Mouse (Mus musculus) right cerebral cortex, postnatal 10 days (tissue): ENCODE data around the gene Tcp11.

Experiments
- DNase-seq, 2 experiments: peaks; one replicate each; pipeline ENCODE4 v3.0.0; 2021; ENCODE audit warnings: low spot score in 2 of 2

Tcp11 gene

DNA sequence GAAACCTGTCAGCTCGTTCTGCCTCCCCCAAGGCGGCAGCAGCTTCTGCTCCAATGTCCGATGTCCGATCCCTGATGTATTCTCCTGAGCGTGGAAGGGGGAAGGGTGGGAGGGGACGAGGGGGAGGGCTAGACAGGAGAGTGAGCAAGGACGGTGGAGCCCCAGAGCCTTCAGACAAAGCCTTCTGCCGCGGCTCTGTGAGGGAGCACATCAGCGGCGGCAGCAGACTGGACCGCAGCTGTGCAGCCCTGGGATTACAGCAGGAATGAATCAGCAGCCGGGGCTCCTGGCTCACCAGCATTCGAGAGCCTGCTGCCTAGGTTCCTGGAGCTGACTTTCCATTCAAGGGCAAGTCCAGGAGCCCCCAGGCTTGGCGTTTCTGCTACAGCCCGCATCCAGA lies 39.8 kb downstream of the Tcp11 start:
- DNase-seq, result peak in 1 of 2 experiments; percentile 50

DNA sequence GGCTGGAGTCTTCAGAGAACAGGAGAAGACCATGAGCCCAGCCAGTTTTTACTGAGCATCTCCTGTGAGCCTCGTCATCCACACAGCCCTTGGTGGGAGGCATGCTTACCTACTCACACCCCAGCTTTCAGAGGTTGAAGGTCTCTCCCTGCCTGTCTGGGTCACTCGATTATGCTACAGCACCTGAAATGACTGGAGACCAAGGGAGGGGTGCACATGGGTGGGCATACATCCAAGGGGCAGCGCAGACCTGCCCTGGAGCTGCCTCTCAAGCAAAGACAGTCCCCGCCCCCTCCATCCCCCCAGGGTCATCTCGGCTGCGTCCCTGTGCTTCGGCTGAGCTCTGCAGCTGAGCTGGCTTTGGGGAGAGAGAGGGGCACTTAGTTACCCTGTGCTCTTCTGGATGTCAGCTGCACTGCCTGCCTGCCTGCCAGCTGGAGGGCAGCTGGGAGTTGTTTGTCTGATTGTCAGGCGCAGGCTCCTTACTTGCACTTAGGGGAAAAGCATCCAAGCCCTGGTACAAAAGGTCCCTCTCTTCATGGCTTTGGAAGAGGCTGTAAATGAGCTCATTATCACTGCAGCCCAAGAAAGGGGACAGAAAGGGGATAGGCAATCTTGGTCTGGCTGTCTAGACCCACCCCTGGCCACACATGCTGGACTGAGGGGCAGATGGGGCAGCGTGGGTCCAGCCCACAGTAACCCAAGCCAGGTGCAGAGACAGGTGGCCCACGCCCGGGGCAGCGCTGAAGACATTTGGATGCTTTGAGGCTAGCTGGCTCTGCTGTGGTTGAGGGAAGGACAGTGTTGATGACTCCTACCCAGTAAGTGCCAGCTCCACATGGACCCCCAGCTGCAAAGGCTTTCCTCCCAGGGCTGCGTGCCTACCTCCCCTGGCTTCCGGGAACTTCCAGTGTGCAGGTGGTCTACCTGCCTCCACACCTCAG lies 43.4 kb downstream of the Tcp11 start:
- DNase-seq, result peak; percentile 80 to 85

DNA sequence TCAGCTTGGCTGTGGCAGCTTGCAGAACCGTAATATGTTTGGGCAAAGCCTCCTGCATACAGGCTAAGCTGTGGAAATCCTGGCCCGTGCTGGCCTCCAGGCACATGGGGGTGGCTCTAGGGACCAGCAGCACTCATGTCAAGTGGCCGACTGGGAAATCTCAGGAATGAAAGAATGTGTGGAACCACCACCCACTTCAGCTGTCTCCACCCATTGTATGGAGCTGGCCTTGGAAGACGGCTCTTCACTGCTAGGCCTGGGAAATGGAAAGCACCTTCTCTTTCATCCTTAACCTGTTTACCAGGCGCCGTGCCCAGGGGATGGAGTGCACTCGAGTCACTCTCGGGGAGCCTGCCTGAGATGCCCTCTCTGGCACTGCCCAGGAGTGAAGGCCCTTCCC lies 45.5 kb downstream of the Tcp11 start:
- DNase-seq, result no peak

DNA sequence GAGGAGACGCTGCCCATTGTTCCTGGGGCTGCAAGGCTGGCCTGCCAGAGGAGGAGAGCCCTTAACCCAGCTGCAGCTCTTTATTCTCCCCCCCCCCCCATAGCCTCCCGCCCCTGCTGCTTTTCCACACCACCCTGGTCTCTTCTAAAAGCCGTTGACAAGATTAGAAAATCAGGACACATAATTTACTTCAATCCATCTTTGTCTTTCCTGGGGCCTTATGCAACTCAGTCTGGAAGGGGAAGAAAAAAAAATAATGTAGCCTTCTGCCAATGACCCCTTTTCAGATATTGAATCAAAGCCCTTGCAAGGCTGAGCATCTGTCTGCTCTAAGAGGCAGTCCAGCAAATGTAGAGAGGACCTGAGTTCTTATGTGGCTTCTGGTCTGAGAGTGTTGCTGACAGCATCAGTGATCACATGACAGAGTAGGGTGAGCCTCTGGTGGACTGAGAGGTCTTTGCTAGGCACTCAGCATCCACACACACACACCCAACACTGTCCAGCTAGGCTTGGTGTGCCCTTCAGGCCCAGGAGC lies 47.3 kb downstream of the Tcp11 start:
- no peak for DNase-seq

DNA sequence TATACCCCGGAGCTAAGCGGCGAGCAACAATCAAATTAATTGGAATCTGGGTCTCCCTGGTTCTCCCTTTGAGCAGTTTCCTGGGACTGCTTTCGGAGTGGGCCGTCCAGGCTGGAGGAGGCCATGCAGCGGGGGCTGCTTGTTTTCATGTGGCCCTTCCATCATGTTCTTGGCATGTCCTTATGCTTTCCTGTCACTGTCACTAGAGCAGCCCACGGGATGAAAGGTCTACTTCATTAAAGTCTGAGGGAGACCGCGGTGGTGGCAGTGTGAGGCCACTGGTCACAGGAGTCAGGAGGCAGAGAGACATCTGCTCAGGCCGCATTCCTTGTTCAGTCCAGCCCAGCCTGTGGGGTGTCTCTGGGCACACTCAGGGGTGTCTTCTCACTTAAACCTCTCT lies 48.2 kb downstream of the Tcp11 start:
- no peak for DNase-seq

DNA sequence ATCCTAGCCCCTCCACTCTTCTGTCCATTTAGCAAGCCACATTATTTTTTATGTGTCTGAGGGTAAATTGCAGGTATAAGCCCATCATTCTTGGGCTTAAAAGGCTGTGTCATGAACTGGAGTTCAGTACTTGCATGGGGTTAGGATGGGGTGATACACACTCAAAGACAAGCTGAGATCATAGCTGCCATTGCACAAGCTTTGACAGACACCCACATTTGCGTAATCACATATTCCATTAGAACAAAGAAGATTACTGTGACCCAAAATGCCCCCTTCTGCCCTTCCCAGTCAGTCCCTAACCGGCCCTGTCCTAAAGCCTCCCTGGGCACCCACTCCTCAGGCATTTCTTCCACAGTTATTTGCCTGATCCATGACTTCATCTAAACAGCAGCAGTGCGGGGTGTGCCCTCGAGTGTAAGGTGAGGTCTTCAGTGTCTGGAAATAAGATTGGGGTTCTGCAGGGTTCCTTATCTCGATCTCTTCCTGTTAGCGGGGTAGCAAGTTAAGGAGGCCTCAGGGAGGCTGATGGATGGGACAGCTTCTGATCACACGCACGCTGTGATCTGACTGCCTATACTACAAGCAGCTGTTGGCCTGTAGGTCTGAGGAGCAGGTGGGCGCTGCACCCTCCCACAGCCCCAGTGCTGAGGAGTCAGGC lies 49.0 kb downstream of the Tcp11 start:
- no peak for DNase-seq

DNA sequence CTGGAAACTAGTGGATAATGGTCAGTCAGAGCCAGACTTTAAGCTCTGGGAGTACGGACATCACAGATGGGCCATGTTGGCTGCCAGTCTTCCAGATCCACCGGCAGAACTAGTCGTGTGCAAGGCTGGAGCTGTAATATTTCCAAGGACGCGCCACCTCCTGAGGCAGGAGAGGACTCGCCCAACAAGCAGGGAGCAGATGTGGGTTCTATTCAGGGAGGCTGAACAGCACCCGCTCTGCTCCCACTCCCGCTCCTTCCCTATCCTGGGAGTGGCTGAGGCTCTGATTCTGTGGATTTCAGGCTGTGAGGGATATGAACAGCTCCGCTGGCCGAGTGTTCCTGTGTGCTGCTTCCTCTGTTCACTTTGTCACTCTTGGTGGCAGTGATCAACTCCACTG lies 50.0 kb downstream of the Tcp11 start:
- DNase-seq, result peak; percentile 62 to 74

DNA sequence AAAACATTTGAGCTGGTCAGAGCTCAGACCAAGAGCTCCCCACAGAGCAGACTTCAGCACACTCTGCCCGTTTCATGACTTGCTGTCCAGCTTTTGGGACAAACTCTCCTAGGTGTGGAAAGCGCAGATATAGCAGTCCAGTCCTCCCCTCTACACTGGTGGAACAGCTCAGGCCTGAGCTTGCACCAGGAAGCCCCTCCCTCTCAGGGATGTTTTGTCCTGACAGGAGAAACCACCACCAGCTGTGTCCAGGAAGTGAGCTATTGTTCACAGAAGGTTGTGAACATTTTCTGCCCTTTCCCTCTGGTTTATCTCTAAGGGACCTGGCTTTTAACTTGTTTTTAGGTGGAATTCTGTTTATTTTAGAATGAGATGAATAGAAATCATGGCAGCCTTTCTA lies 51.1 kb downstream of the Tcp11 start:
- no peak for DNase-seq

DNA sequence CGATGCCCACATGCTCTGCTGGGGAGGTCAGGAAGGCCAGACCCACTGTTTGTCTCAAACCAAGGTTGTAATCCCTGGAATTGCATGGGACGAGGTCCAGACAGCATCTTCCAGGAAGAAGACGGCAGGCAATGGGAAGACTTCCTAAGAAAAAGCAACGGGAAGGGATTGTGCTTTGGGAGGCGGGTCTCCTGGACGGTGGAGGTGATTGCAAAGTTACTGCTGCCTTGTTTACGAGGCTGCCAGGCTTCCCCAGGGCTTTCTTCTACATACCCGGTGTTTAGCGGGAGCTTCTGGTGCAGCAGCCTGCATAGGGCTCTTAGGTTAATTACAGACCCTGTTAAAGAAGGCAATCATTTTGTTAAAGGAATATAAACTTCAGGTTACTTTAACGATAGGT lies 52.2 kb downstream of the Tcp11 start:
- no peak for DNase-seq

DNA sequence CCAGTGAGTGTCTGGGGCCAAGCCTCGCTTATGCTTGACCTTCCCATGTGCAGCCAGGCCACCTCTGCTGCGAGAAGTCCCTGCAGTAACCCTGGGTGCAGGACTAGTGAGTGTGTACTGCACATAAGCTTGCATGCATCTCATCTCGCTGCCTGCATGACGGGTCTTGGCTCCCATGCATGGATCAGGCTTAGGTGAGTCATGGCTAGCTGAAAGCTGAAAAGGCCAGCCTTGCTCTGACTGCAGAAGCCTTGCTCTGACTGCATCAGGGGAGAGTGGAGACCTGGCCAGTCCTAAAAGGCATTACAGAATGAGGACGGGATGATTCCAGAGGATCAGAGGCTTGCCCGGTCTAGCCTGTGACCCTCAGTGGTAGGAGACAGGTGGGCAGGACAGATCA lies 53.2 kb downstream of the Tcp11 start:
- DNase-seq, result no peak

DNA sequence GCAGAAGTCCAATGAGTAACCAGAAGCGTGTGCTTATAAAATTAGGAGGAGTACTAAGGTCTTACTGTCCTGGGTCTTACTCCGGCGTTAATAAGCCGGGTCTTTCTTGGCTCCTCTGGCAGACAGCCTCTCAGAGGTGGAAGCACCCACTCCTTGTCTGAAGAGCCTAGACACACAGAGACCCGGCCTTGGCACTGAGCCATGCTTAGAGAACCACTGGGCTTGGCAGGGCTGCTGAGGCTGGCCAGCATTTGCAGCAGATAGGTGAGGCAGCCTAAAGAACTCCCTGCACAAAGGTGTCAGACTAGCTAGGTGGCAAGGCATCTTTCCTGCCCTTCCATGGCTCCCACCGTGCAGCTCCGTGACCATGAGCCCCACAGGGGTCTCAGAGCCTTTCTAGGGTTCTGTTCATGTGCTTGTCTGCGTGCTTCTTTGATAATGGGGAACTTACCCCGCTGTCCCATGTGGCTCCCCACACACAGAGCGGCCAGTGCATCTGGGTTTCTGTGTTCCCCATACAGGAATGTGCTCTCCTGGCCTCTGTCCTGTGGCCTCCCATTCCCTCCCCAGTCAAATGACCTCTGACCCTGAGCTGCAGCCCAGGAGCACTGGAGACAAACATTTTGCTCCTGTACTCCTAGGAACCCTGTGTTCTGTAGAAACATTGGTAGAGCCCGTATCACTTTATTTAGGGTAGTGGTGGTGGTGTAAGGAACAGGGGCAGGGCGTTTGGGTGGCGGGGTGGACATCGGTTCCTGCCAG lies 54.1 kb downstream of the Tcp11 start:
- DNase-seq, result peak; percentile 62 to 74

DNA sequence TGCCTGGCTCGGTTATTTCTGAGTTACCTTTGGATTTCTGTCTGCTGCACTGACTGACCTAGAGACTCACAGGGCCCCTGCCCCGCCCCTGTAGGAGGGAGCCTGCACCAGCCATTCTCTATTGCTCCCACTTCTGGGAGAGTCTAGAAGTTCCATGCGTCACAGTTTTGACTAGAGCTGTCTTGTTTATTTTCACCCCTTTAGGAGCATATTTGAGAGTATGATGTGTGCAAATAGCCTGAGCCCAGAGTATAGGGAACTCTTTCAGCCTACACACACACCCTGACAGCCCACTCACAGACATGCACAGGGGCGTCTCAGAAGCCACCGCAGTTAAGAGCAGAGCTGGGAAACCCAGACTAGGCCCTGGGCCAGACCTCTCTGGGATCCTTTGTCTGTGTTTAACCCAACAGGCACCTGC lies 54.9 kb downstream of the Tcp11 start:
- DNase-seq, result no peak

DNA sequence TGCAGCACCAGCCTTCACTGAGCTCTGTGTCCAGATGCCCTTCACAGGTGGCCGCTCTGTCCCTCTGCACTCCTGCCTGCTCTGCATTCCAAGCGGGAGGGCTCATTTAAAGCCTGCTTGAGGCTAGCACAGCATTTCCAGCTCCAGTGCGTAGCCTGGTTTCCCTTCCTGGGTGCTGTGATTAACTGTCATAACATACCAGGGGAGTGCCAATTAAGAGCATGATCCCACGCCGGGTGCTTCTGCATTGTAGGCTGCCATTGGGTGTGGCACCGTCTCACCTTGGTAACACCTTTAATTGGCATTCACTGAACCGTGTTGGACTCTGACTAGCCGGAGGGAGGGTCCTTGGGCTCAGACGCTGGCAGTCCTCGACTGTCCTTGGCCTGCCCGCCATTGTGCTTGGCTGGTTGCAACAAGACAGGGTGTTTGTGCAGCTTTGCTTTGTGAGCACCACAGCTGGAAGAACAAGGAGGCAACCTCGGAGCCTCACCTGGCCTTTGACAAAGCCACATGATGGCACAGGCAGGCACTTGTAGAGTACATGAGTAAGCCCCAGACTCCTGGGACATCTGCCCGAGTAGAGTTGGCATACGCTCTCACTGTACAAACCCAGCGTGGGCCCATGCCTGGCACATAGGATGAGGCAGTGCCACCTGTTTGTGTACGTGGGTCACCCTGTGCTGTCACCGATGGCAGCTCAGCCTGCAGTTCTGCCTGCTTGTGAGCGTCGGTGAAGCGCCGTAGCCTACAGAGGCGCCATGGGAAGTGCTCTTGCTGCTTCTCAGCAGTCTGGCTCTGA lies 57.4 kb downstream of the Tcp11 start:
- peak; percentile 61 to 63 for DNase-seq

DNA sequence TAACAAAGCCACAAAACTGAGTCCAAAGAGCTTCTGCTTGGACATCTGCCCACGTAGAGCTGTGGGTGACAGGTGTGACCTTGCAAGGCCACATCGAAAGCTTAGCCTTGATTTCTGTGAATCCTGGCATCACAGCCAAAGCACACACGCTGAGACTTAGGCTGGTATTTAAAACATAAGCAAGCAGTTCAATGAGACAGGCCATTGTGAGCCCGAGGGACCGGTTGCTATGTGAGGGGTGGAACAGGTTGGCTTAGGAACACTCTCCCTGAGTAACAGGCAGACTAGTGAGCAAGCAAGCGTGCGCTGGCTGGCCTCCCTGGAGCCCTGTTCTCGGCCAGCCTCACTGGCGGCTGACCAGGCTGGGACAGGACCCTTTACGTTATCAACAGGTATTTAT lies 58.5 kb downstream of the Tcp11 start:
- DNase-seq, result no peak

DNA sequence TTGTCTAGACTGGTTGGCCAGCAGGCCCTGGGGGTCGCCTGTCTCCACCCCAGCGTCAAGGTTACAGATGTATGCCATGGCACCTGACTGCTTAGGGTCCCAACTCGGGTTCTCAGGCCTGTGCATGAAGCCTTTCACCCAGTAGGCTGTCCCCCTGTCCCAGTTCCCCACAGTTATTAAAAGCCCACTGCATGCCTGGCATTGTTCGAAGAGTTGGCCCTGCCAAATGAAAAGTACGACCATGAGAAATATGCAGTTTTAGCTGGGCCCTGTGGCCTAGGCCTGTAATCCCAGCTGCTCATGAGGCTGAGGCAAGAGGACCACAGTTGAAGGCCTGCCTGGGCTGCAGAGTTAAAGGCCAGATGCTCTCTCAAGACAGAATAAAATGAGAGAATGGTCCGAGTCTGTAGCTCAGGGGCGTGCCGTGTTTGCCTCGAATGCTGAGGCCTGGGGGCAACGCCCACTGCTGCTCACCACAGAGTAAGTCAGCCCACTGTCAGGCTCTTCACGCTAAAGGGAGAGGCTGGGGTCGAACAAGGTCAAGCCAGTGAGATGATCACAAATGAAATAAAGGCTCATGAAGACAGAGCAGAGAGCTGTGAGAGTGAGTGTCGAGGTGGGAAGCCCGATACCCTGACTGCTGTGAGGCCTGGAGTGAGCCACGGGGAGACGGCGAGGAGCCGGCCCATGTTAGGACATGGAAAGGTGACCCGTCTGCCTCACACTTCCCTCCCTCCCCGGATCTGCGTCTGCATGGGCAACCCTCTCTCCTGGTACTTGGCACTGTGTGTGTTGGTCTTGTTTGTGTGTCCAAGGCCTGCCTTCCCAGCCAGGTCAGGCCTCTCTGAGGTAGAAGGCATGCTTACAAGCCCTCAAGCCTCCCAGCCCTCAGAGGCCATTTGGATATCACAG lies 60.4 kb downstream of the Tcp11 start:
- no peak for DNase-seq

DNA sequence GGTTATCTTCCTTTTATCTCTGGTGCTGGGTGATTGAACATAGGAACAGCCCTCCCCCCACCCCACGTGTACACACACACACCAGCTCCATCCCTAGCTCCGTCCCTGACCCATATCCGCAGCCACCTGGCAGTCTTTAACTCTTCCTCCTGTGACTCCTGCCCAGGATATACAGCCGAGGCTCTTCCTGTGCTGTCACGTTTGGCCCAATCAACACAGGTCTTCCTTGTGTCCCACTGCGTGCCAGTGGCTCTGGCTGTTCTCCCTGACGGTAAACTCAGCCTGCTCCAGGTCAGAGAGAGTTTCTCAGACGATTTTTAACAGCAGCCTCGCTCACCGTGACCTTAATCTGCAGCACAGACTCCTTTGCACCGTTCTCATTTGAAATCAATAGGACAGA lies 61.7 kb downstream of the Tcp11 start:
- no peak for DNase-seq

DNA sequence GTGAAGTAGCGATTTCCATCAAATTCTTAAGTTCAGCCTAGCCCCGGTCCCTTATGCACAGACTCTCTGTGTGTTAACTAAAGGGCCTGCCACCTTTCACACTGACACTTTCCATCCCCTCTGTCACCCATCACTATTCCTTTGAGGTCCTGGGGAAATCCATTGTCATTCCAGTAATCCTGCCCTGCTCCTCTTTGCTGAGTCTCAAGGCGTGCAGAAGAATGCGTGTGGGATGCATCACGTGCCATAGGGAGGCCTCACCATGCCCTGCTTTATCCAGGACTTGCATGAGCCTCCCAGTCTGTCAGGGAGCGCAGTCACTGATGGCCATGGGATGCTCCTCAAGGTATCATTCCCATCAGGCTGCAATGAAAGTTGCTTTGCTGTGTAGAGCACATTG lies 62.1 kb downstream of the Tcp11 start:
- no peak for DNase-seq
